Mouse (Mus musculus): ENCODE measurements at regions not wholly inside any gene's neighbourhood (a gene's known extent, or its start where the extent isn't known, plus 50 kb on each side); places are given as distances from the start of the nearest gene placed in this dataset.

GRCm38 (mm10) chr13:25793216-25793803 is 523.0 kb upstream of the Nrsn1 start:
- ChIA-PET POLR2A (no interaction called here), CTCF (interaction anchor here (1.5 kb wide), 1 partner anchor 22 kb away, joined by 4 read pairs; no protein-coding TSS in a partner anchor)
- in situ Hi-C loops (cut with MboI; ENCODE audit: low pct_unique_long_range_greater_than_20kb): no loop called here
- no peak for TF ChIP-seq CTCF (IDR thresholded peaks at IDR 0.05)
- ATAC-seq (no peak), DNase-seq (ENCODE audit: low read depth, low spot score) (no peak)
- no peaks in the 10 kb centered on the region for H3K27me3 ChIP-seq

GRCm38 (mm10) chr13:25781161-25781560 is 510.9 kb upstream of the Nrsn1 start:
- ChIA-PET POLR2A (no interaction called here), CTCF (no interaction called here)
- DNase-seq (ENCODE audit: low read depth, low spot score): no peak
- no peak for TF ChIP-seq CTCF (IDR thresholded peaks at IDR 0.05)
- no peak for ATAC-seq
- H3K27me3 ChIP-seq: no peaks in the 10 kb centered on the region
- in situ Hi-C loops (cut with MboI; ENCODE audit: low pct_unique_long_range_greater_than_20kb): no loop called here

GRCm38 (mm10) chr13:25777706-25778105 is 507.4 kb upstream of the Nrsn1 start:
- TF ChIP-seq CTCF (IDR thresholded peaks at IDR 0.05): no peak
- no peaks in the 10 kb centered on the region for H3K27me3 ChIP-seq
- ChIA-PET CTCF (no interaction called here), POLR2A (no interaction called here)
- in situ Hi-C loops (cut with MboI; ENCODE audit: low pct_unique_long_range_greater_than_20kb): no loop called here
- no peak for DNase-seq (ENCODE audit: low read depth, low spot score)
- no peak for ATAC-seq

GRCm38 (mm10) chr13:25774586-25775182 is 504.4 kb upstream of the Nrsn1 start:
- no peak for TF ChIP-seq CTCF (IDR thresholded peaks at IDR 0.05)
- in situ Hi-C loops (cut with MboI; ENCODE audit: low pct_unique_long_range_greater_than_20kb): no loop called here
- DNase-seq (ENCODE audit: low read depth, low spot score): no peak
- ChIA-PET POLR2A (no interaction called here), CTCF (interaction anchor here (1.0 kb wide), 1 partner anchor 8 kb away, joined by 3 read pairs; no protein-coding TSS in a partner anchor)
- ATAC-seq: no peak
- H3K27me3 ChIP-seq: no peaks in the 10 kb centered on the region

GRCm38 (mm10) chr13:25754515-25755105 is 484.3 kb upstream of the Nrsn1 start:
- DNase-seq (ENCODE audit: low read depth, low spot score): no peak
- in situ Hi-C loops (cut with MboI; ENCODE audit: low pct_unique_long_range_greater_than_20kb): no loop called here
- TF ChIP-seq CTCF (IDR thresholded peaks at IDR 0.05): no peak
- ChIA-PET POLR2A (interaction anchor here (0.6 kb wide), 1 partner anchor 241 kb away, joined by 3 read pairs; no protein-coding TSS in a partner anchor), CTCF (no interaction called here)
- H3K27me3 ChIP-seq: no peaks in the 10 kb centered on the region
- no peak for ATAC-seq

GRCm38 (mm10) chr13:25751409-25751777 is 481.1 kb upstream of the Nrsn1 start:
- DNase-seq (ENCODE audit: low read depth, low spot score): no peak
- in situ Hi-C loops (cut with MboI; ENCODE audit: low pct_unique_long_range_greater_than_20kb): no loop called here
- ChIA-PET POLR2A (no interaction called here), CTCF (no interaction called here)
- ATAC-seq: no peak
- no peaks in the 10 kb centered on the region for H3K27me3 ChIP-seq
- no peak for TF ChIP-seq CTCF (IDR thresholded peaks at IDR 0.05)

- in situ Hi-C loops (cut with MboI; ENCODE audit: low pct_unique_long_range_greater_than_20kb): no loop called here
- DNase-seq (ENCODE audit: low read depth, low spot score): no peak
These were observed 480.4 kb upstream of the Nrsn1 start for GRCm38 (mm10) chr13:25750460-25751408.

GRCm38 (mm10) chr13:25738601-25739000 is 468.3 kb upstream of the Nrsn1 start:
- no peaks in the 10 kb centered on the region for H3K27me3 ChIP-seq
- in situ Hi-C loops (cut with MboI; ENCODE audit: low pct_unique_long_range_greater_than_20kb): no loop called here
- ATAC-seq (no peak), DNase-seq (ENCODE audit: low read depth, low spot score) (no peak)
- POLR2A ChIA-PET: no interaction called here
- CTCF ChIA-PET: interaction anchor here (1.8 kb wide), 1 partner anchor 11 kb away, joined by 6 read pairs; no protein-coding TSS in a partner anchor
- TF ChIP-seq CTCF (IDR thresholded peaks at IDR 0.05): no peak

More at GRCm38 (mm10) chr13:25750460-25751408, 480.4 kb upstream of the Nrsn1 start:
- ChIA-PET CTCF (no interaction called here), POLR2A (no interaction called here)
- no peak for TF ChIP-seq CTCF (IDR thresholded peaks at IDR 0.05)
- no peaks in the 10 kb centered on the region for H3K27me3 ChIP-seq
- no peak for ATAC-seq

- ChIA-PET CTCF (interaction anchor here (1.1 kb wide), 1 partner anchor 16 kb away, joined by 4 read pairs; no protein-coding TSS in a partner anchor), POLR2A (no interaction called here)
- no peaks in the 10 kb centered on the region for H3K27me3 ChIP-seq
- no peak for TF ChIP-seq CTCF (IDR thresholded peaks at IDR 0.05)
- no peak for ATAC-seq
- no peak for DNase-seq (ENCODE audit: low read depth, low spot score)
- in situ Hi-C loops (cut with MboI; ENCODE audit: low pct_unique_long_range_greater_than_20kb): no loop called here
These were observed 459.1 kb upstream of the Nrsn1 start for GRCm38 (mm10) chr13:25729327-25729892.

GRCm38 (mm10) chr13:25727504-25728095 is 457.3 kb upstream of the Nrsn1 start:
- H3K27me3 ChIP-seq: no peaks in the 10 kb centered on the region
- ChIA-PET POLR2A (no interaction called here), CTCF (no interaction called here)
- peak; percentile 26 for TF ChIP-seq CTCF (IDR thresholded peaks at IDR 0.05)
- in situ Hi-C loops (cut with MboI; ENCODE audit: low pct_unique_long_range_greater_than_20kb): no loop called here
- no peak for ATAC-seq
- DNase-seq (ENCODE audit: low read depth, low spot score): no peak

All from Patski (cell line).